Mouse (Mus musculus) stomach, embryonic 16.5 days (tissue): ENCODE data around the gene Tmem33. TPM values are rescaled to one million over a fixed set of nuclear protein-coding genes. Genes with fewer than 3 reads are reported as not detected.

ENCODE experiments used
- ATAC-seq: fragments of 200-750 bp; cut with Nextera tagmentation; 2 replicates; pipeline ENCODE4 v1.8.0; 2017; ENCODE audit warnings: moderate number of reproducible peaks, moderate TSS enrichment; ENCODE audit not compliant: insufficient read depth, low FRiP score
- H3K27ac ChIP-seq: fragments of 300-500 bp; sonication (generic); 2 replicates; pipeline ENCODE4 v1.5.1; 2014; ENCODE audit warnings: low read length
- H3K27me3 ChIP-seq: fragments of 300-500 bp; sonication (generic); 2 replicates; pipeline ENCODE4 v1.6.1; 2014; ENCODE audit warnings: low read length, control low read depth, mixed read lengths; ENCODE audit not compliant: control insufficient read depth, insufficient read depth
- H3K36me3 ChIP-seq: fragments of 300-500 bp; sonication (generic); 2 replicates; pipeline ENCODE4 v1.6.1; 2014; ENCODE audit warnings: low read length; ENCODE audit not compliant: control insufficient read depth, insufficient read depth
- H3K4me1 ChIP-seq: fragments of 300-500 bp; sonication (generic); 2 replicates; pipeline ENCODE4 v1.6.1; 2014; ENCODE audit warnings: low read length, control low read depth, mixed read lengths; ENCODE audit not compliant: control insufficient read depth, insufficient read depth
- H3K4me2 ChIP-seq: fragments of 300-500 bp; sonication (generic); 2 replicates; pipeline ENCODE4 v1.6.1; 2014; ENCODE audit warnings: low read depth, low read length, mixed read lengths
- H3K4me3 ChIP-seq: fragments of 300-500 bp; sonication (generic); replicated peaks from 2 replicates; pipeline ENCODE4 v1.5.1; 2014; ENCODE audit warnings: mild to moderate bottlenecking, low read length
- H3K9ac ChIP-seq: fragments of 300-500 bp; sonication (generic); 2 replicates; pipeline ENCODE4 v1.6.1; 2014; ENCODE audit warnings: low read length
- H3K9me3 ChIP-seq: fragments of 300-500 bp; sonication (generic); replicated peaks from 2 replicates; pipeline ENCODE4 v1.6.1; 2016; ENCODE audit warnings: low read length, control low read depth; ENCODE audit not compliant: control insufficient read depth
- WGBS: fragments of 180-500 bp; shearing (Covaris S2); extraction: QIAGEN DNeasy Blood & Tissue Kit; methylation state at CpG from one replicate; pipeline ENCODE4 v1.1.7; 2014; 5-methylcytosine and 5-hydroxymethylcytosine counted together
- polyA plus RNA-seq: library from polyadenylated mRNA; unstranded; fragments of >200 nt; fragmentation: Nextera tagmentation; extraction: Ambion mirVana; gene quantifications from 2 replicates; pipeline ENCODE4 v1.2.1, GENCODE M21; 2015

Tmem33 gene
- polyA plus RNA-seq, 1 experiment from 2014 or later: 97.9 TPM

GRCm38 (mm10) chr5:67223391-67224121, 36.8 kb upstream of the Tmem33 start:
- H3K27me3 ChIP-seq: peaks cover 90% of the 10 kb centered on the region
- 4% methylated on average over 15 of the region's 15 CpGs for WGBS
- H3K9ac ChIP-seq: no peak overlapping the region
- ATAC-seq: no peak
- H3K36me3 ChIP-seq: no peaks in the 10 kb centered on the region
- 0 out of 2 replicates have a peak overlapping the region, but pooled peaks have one; percentile 2 for H3K27ac ChIP-seq
- H3K9me3 ChIP-seq: peaks cover 12% of the 10 kb centered on the region; the same call in 1 of the 2 replicates
- H3K4me2 ChIP-seq: no peak overlapping the region
- no peak overlapping the region for H3K4me3 ChIP-seq
- peaks cover 4% of the 10 kb centered on the region; the same call in 1 of the 2 replicates for H3K4me1 ChIP-seq

GRCm38 (mm10) chr5:67224122-67224502, 36.3 kb upstream of the Tmem33 start:
- Histone ChIP-seq H3K9me3 (peaks cover 12% of the 10 kb centered on the region; the same call in 1 of the 2 replicates), H3K27ac (no peak overlapping the region), H3K4me2 (no peak overlapping the region)

GRCm38 (mm10) chr5:67225758-67226157, 34.6 kb upstream of the Tmem33 start:
- no peak overlapping the region for H3K27ac ChIP-seq
- no peak overlapping the region for H3K4me2 ChIP-seq
- WGBS: 46% methylated on average over 7 of the region's 7 CpGs
- no peak for ATAC-seq
- H3K9me3 ChIP-seq: peaks cover 12% of the 10 kb centered on the region; the same call in 1 of the 2 replicates
- no peak overlapping the region for H3K4me3 ChIP-seq
- no peaks in the 10 kb centered on the region for H3K36me3 ChIP-seq
- H3K9ac ChIP-seq: no peak overlapping the region
- H3K27me3 ChIP-seq: peaks cover 88% of the 10 kb centered on the region
- peaks cover 9% of the 10 kb centered on the region for H3K4me1 ChIP-seq

More at GRCm38 (mm10) chr5:67224122-67224502, 36.3 kb upstream of the Tmem33 start:
- no peak for ATAC-seq
- Histone ChIP-seq H3K4me1 (peaks cover 4% of the 10 kb centered on the region; the same call in 1 of the 2 replicates), H3K36me3 (no peaks in the 10 kb centered on the region), H3K27me3 (peaks cover 86% of the 10 kb centered on the region), H3K4me3 (no peak overlapping the region), H3K9ac (no peak overlapping the region)
- 11% methylated on average over 6 of the region's 6 CpGs for WGBS

- Histone ChIP-seq H3K4me2 (no peak overlapping the region), H3K27ac (0 out of 2 replicates have a peak overlapping the region, but pooled peaks have one; percentile 15), H3K27me3 (peaks cover 90% of the 10 kb centered on the region), H3K36me3 (no peaks in the 10 kb centered on the region), H3K4me3 (no peak overlapping the region; the same call in 1 of the 2 replicates), H3K9ac (no peak overlapping the region), H3K4me1 (peaks cover 11% of the 10 kb centered on the region), H3K9me3 (peaks cover 12% of the 10 kb centered on the region; the same call in 1 of the 2 replicates)
- 5% methylated on average over 11 of the region's 11 CpGs for WGBS
- ATAC-seq: no peak
Observed at GRCm38 (mm10) chr5:67227261-67227660, 33.1 kb upstream of the Tmem33 start.

GRCm38 (mm10) chr5:67227682-67228444, 32.5 kb upstream of the Tmem33 start:
- Histone ChIP-seq H3K27me3 (peaks cover 90% of the 10 kb centered on the region), H3K4me1 (peaks cover 8% of the 10 kb centered on the region), H3K9me3 (peaks cover 12% of the 10 kb centered on the region; the same call in 1 of the 2 replicates), H3K4me2 (0 out of 2 replicates have a peak overlapping the region, but pooled peaks have one; percentile 5), H3K4me3 (no peak overlapping the region; the same call in 1 of the 2 replicates), H3K27ac (peak overlapping the region; percentile 27; the same call in 1 of the 2 replicates), H3K9ac (no peak overlapping the region), H3K36me3 (no peaks in the 10 kb centered on the region)
- under 1% methylated on average over 15 of the region's 15 CpGs for WGBS
- ATAC-seq: peak; percentile 49; the same call in 1 of the 2 replicates

- Histone ChIP-seq H3K27me3 (peaks cover 59% of the 10 kb centered on the region), H3K4me3 (no peak overlapping the region), H3K4me1 (peaks cover 8% of the 10 kb centered on the region), H3K9me3 (no peaks in the 10 kb centered on the region), H3K9ac (no peak overlapping the region), H3K4me2 (no peak overlapping the region), H3K27ac (no peak overlapping the region), H3K36me3 (no peaks in the 10 kb centered on the region)
- ATAC-seq: no peak
- WGBS: 47% methylated on average over 4 of the region's 4 CpGs
Observed at GRCm38 (mm10) chr5:67234682-67235081, 25.7 kb upstream of the Tmem33 start.

GRCm38 (mm10) chr5:67235462-67235861, 24.9 kb upstream of the Tmem33 start:
- peaks cover 6% of the 10 kb centered on the region for H3K4me1 ChIP-seq
- 45% methylated on average over 3 of the region's 3 CpGs for WGBS
- no peak overlapping the region for H3K4me3 ChIP-seq
- no peaks in the 10 kb centered on the region for H3K9me3 ChIP-seq
- H3K4me2 ChIP-seq: no peak overlapping the region
- no peak overlapping the region for H3K9ac ChIP-seq
- ATAC-seq: no peak
- no peaks in the 10 kb centered on the region for H3K36me3 ChIP-seq
- H3K27ac ChIP-seq: no peak overlapping the region
- peaks cover 53% of the 10 kb centered on the region for H3K27me3 ChIP-seq

GRCm38 (mm10) chr5:67236601-67237000, 23.8 kb upstream of the Tmem33 start:
- H3K4me3 ChIP-seq: no peak overlapping the region
- peaks cover 41% of the 10 kb centered on the region for H3K27me3 ChIP-seq
- WGBS: 92% methylated on average over 3 of the region's 3 CpGs

GRCm38 (mm10) chr5:67238303-67238702, 22.1 kb upstream of the Tmem33 start:
- Histone ChIP-seq H3K4me1 (no peaks in the 10 kb centered on the region), H3K36me3 (no peaks in the 10 kb centered on the region), H3K9ac (no peak overlapping the region), H3K27me3 (peaks cover 25% of the 10 kb centered on the region), H3K4me3 (no peak overlapping the region), H3K9me3 (no peaks in the 10 kb centered on the region), H3K27ac (no peak overlapping the region), H3K4me2 (no peak overlapping the region)
- ATAC-seq: no peak
- WGBS: 9% methylated on average over 1 of the region's 1 CpGs

More at GRCm38 (mm10) chr5:67236601-67237000, 23.8 kb upstream of the Tmem33 start:
- no peaks in the 10 kb centered on the region for H3K36me3 ChIP-seq
- H3K4me2 ChIP-seq: no peak overlapping the region
- ATAC-seq: no peak
- H3K9me3 ChIP-seq: no peaks in the 10 kb centered on the region
- H3K9ac ChIP-seq: no peak overlapping the region
- no peaks in the 10 kb centered on the region for H3K4me1 ChIP-seq
- no peak overlapping the region for H3K27ac ChIP-seq
